In genomic region chr2:43573526-43573925, GRCm38 (mm10) we compare ENCODE assay signal across 36 mouse cellular contexts. TPM values are rescaled to one million over a fixed set of nuclear protein-coding genes. Genes with fewer than 3 reads are reported as not detected.
"Had no signal": no experiment of that assay in that cellular context is flagged by ENCODE, and none has a peak within 500 bp of the region (broad histone marks: within the 10 kb centered on the region; RNA-seq: fewer than 3 reads in every experiment).

No protein-coding gene starts in this region.

- ATAC-seq: hindbrain, postnatal 0 days; inflammation-experienced regulatory T-cells, adult 6 months; intestine, embryonic 15.5 days; intestine, embryonic 16.5 days; intestine, postnatal 0 days had no signal

- H3K9ac ChIP-seq: heart, embryonic 12.5 days; heart, embryonic 13.5 days; heart, embryonic 15.5 days; hindbrain, embryonic 12.5 days; hindbrain, embryonic 13.5 days; hindbrain, embryonic 14.5 days; hindbrain, embryonic 15.5 days; intestine, embryonic 15.5 days; kidney, embryonic 15.5 days had no signal

- H3K27ac ChIP-seq: heart, embryonic 10.5 days; heart, embryonic 13.5 days; heart, embryonic 15.5 days; hindbrain, embryonic 10.5 days; hindbrain, embryonic 12.5 days; hindbrain, embryonic 13.5 days; hindbrain, embryonic 14.5 days; hindbrain, embryonic 15.5 days; hindbrain, postnatal 0 days; intestine, embryonic 15.5 days; kidney, embryonic 15.5 days; kidney, postnatal 0 days; layer of hippocampus, adult 2 months had no signal

- H3K4me2 ChIP-seq: heart, embryonic 11.5 days; heart, embryonic 12.5 days; heart, embryonic 13.5 days; heart, embryonic 15.5 days; hindbrain, embryonic 12.5 days; hindbrain, embryonic 13.5 days; hindbrain, embryonic 14.5 days; hindbrain, embryonic 15.5 days; intestine, embryonic 15.5 days; kidney, embryonic 15.5 days had no signal

- H3K4me3 ChIP-seq: heart, embryonic 10.5 days; heart, embryonic 12.5 days; heart, embryonic 13.5 days; heart, embryonic 15.5 days; hindbrain, embryonic 10.5 days; hindbrain, embryonic 12.5 days; hindbrain, embryonic 13.5 days; hindbrain, embryonic 15.5 days; intestine, embryonic 15.5 days; kidney, embryonic 15.5 days; layer of hippocampus, adult 2 months had no signal

- H3K27me3 ChIP-seq: heart, embryonic 12.5 days; heart, embryonic 13.5 days; heart, embryonic 15.5 days; hindbrain, embryonic 12.5 days; hindbrain, embryonic 13.5 days; hindbrain, embryonic 15.5 days; intestine, embryonic 15.5 days; kidney, embryonic 15.5 days had no signal

- H3K4me1 ChIP-seq: heart, embryonic 10.5 days; heart, embryonic 12.5 days; heart, embryonic 13.5 days; heart, embryonic 15.5 days; hindbrain, embryonic 10.5 days; hindbrain, embryonic 12.5 days; hindbrain, embryonic 13.5 days; hindbrain, embryonic 15.5 days; intestine, embryonic 15.5 days; kidney, embryonic 15.5 days had no signal

- DNase-seq: heart, postnatal 10 days; heart, postnatal 14 days; heart, postnatal 36 days; heart, postnatal 4 days; kidney, adult 11 months; kidney, adult 18-20 months; kidney, adult 2 months; kidney, adult 8-10 months; kidney, adult 9 months; kidney, postnatal 10 days; kidney, postnatal 14 days; kidney, postnatal 25 days; kidney, postnatal 36 days; kidney, postnatal 4 days; layer of hippocampus, adult 9-11 months; layer of hippocampus, postnatal 36 days had no signal

- H3K9me3 ChIP-seq: heart, embryonic 10.5 days; heart, embryonic 12.5 days; heart, embryonic 13.5 days; heart, embryonic 15.5 days; hindbrain, embryonic 10.5 days; hindbrain, embryonic 12.5 days; hindbrain, embryonic 13.5 days; hindbrain, embryonic 15.5 days; intestine, embryonic 15.5 days; kidney, embryonic 15.5 days had no signal

- H3K36me3 ChIP-seq: heart, embryonic 10.5 days; heart, embryonic 12.5 days; heart, embryonic 13.5 days; heart, embryonic 15.5 days; hindbrain, embryonic 10.5 days; hindbrain, embryonic 12.5 days; hindbrain, embryonic 13.5 days; hindbrain, embryonic 15.5 days; intestine, embryonic 15.5 days; kidney, embryonic 15.5 days had no signal

RNA-seq across cellular contexts. Expression of gene Kynu, which starts 18.4 kb away (rescaled TPM):
- polyA plus RNA-seq: heart, embryonic 11.5 days; heart, embryonic 12.5 days; heart, embryonic 14.5 days; heart, postnatal 0 days had no signal
